Mouse (Mus musculus): ENCODE results near the gene Apbb2.

The Apbb2 gene

DNA sequence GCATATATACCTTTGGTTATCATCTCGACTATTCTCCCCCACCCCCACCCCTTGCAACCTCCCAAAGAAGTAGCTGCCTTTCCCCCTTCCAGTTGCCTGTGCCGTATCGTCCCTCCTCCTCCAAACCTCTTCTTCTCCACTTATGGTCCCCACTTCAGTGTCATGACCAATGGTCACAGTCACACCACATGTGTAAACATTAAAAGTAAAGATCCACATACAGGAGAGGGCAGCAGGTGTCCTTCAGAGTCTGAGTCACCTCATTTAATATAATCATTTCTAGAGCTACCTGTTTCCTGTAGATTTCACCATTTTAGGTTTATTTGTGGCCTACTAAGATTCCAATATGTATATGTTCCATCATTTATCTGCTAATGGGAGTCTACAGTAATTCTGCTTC is 113.0 kb downstream of the Apbb2 start:
- Histone ChIP-seq H3K36me3 (ENCODE audit: insufficient read depth, low read length) (no peaks in the 10 kb centered on the region), H3K9me3 (ENCODE audit: low read length) (no peaks in the 10 kb centered on the region), H3K4me3 (replicated peaks; ENCODE audit: low read length) (no peak overlapping the region), H3K4me1 (replicated peaks; ENCODE audit: low read depth, low read length) (peaks cover 9% of the 10 kb centered on the region), H3K27me3 (ENCODE audit: insufficient read depth, low read length) (no peaks in the 10 kb centered on the region)
- TF ChIP-seq CTCF (conservative IDR thresholded peaks at IDR 0.05; ENCODE audit: low read length) (no peak), NANOG (IDR thresholded peaks at IDR 0.05; ENCODE audit: borderline replicate concordance, low read length) (no peak), POU5F1 (IDR thresholded peaks at IDR 0.05; ENCODE audit: borderline replicate concordance, low read length) (no peak)

DNA sequence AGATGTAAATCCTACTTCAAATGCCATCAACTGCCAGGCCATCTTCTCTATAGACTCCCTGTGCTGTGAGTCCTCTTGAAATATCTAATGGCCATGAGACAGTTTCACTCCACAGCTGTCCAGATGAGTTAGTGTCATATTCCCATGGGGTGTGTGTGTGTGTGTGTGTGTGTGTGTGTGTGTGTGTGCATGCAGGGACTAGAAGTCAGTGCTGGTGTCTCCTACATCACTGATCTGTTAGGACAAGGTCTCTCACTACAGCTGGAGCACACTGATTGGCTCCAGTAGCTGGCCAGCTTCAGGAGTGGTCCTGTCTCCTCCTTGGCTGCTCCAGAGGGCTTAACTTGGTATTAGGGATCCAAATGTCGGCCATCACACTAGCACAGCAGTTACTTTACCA is 113.5 kb downstream of the Apbb2 start:
- no peaks in the 10 kb centered on the region for H3K36me3 ChIP-seq (ENCODE audit: insufficient read depth, low read length)
- TF ChIP-seq POU5F1 (IDR thresholded peaks at IDR 0.05; ENCODE audit: borderline replicate concordance, low read length) (no peak), NANOG (IDR thresholded peaks at IDR 0.05; ENCODE audit: borderline replicate concordance, low read length) (no peak), CTCF (conservative IDR thresholded peaks at IDR 0.05; ENCODE audit: low read length) (no peak)
- H3K9me3 ChIP-seq (ENCODE audit: low read length) = no peaks in the 10 kb centered on the region
- H3K4me3 ChIP-seq (replicated peaks; ENCODE audit: low read length) = no peak overlapping the region
- peaks cover 9% of the 10 kb centered on the region for H3K4me1 ChIP-seq (replicated peaks; ENCODE audit: low read depth, low read length)
- no peaks in the 10 kb centered on the region for H3K27me3 ChIP-seq (ENCODE audit: insufficient read depth, low read length)

DNA sequence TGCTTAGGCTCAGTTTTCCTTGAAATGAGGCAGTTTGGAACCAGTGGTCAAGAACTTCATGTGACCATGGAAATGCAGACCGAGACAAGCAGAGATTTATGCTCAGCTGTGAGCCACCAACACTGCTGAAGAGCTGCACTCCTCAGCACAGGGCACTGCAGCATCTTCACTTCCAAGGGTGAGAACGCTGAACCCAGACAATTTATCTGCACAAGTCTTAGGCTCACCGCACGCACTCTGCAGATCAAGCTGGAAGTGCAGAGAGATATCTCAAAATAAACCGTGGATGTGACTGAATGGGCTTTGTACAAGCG is 114.2 kb downstream of the Apbb2 start:
- no peak overlapping the region for H3K4me3 ChIP-seq (replicated peaks; ENCODE audit: low read length)
- H3K27me3 ChIP-seq (ENCODE audit: insufficient read depth, low read length) = no peaks in the 10 kb centered on the region
- H3K9me3 ChIP-seq (ENCODE audit: low read length) = no peaks in the 10 kb centered on the region
- H3K4me1 ChIP-seq (replicated peaks; ENCODE audit: low read depth, low read length) = peaks cover 9% of the 10 kb centered on the region
- no peaks in the 10 kb centered on the region for H3K36me3 ChIP-seq (ENCODE audit: insufficient read depth, low read length)
- TF ChIP-seq NANOG (IDR thresholded peaks at IDR 0.05; ENCODE audit: borderline replicate concordance, low read length) = no peak
- no peak for TF ChIP-seq CTCF (conservative IDR thresholded peaks at IDR 0.05; ENCODE audit: low read length)
- no peak for TF ChIP-seq POU5F1 (IDR thresholded peaks at IDR 0.05; ENCODE audit: borderline replicate concordance, low read length)

DNA sequence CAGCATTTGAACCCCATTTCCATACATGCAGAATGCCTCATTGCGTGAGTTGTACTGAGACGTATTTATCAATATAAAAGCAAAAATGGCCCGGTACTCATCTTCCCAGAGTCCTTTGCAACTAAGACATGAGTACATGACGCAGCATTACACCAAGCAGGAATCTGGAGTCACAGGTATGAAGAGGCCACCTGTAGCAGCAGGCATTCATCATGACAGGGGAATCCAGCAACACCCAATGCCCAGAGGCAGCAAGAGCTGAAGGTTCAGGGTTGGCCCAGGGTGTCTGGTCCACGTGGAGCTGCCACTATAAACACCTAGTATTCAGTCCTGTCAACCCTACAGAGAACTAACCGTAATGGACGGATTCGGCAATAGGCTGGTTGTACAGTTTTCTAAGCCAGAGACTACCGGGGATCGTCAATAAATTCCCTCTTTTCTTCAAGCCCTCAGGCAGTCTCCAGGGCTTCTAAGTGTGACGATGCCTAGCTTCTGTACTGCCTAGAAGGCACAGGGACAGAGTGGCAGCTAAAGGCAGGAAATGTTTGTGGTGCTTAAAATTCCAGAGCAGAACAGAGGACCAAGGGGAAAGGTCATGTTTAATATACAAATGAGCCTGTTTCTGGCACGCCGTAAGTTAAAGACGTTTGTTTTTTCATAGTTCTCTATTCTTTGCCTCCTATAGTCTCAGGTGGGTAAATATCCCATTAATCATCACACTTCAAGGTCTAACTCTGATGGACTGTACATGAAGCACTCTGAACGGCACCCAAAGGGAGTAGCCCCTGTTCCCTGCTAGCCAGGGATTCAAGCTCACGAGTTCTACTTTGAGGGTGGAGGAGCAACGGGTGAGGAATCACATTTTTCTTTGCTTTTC is 114.8 kb downstream of the Apbb2 start:
- H3K9me3 ChIP-seq (ENCODE audit: low read length) = no peaks in the 10 kb centered on the region
- H3K27me3 ChIP-seq (ENCODE audit: insufficient read depth, low read length) = no peaks in the 10 kb centered on the region
- no peak overlapping the region for H3K4me3 ChIP-seq (replicated peaks; ENCODE audit: low read length)
- TF ChIP-seq POU5F1 (IDR thresholded peaks at IDR 0.05; ENCODE audit: borderline replicate concordance, low read length) (no peak), NANOG (IDR thresholded peaks at IDR 0.05; ENCODE audit: borderline replicate concordance, low read length) (no peak), CTCF (conservative IDR thresholded peaks at IDR 0.05; ENCODE audit: low read length) (no peak)
- H3K36me3 ChIP-seq (ENCODE audit: insufficient read depth, low read length) = no peaks in the 10 kb centered on the region
- H3K4me1 ChIP-seq (replicated peaks; ENCODE audit: low read depth, low read length) = peaks cover 9% of the 10 kb centered on the region

DNA sequence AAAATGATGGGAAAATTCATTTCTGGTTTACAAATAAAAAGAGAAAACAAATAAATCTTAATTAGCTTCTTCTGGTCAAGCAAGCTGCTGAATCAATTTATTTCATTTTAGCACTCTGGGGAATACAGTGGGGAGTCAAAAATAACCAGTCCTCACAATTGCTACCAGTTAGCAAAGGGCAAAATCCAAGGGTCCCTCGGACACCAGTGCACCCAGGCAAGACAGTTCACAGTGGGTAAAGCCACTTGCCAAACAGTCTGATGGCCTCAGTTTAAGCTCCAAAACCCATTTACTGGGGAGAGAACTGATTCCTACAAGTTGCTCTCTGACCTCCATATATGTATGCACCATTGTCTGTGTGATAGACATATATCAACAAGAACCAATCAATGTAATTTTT is 115.6 kb downstream of the Apbb2 start:
- no peak for TF ChIP-seq POU5F1 (IDR thresholded peaks at IDR 0.05; ENCODE audit: borderline replicate concordance, low read length)
- Histone ChIP-seq H3K36me3 (ENCODE audit: insufficient read depth, low read length) (no peaks in the 10 kb centered on the region), H3K4me1 (replicated peaks; ENCODE audit: low read depth, low read length) (peaks cover 9% of the 10 kb centered on the region), H3K4me3 (replicated peaks; ENCODE audit: low read length) (no peak overlapping the region), H3K9me3 (ENCODE audit: low read length) (no peaks in the 10 kb centered on the region), H3K27me3 (ENCODE audit: insufficient read depth, low read length) (no peaks in the 10 kb centered on the region)

DNA sequence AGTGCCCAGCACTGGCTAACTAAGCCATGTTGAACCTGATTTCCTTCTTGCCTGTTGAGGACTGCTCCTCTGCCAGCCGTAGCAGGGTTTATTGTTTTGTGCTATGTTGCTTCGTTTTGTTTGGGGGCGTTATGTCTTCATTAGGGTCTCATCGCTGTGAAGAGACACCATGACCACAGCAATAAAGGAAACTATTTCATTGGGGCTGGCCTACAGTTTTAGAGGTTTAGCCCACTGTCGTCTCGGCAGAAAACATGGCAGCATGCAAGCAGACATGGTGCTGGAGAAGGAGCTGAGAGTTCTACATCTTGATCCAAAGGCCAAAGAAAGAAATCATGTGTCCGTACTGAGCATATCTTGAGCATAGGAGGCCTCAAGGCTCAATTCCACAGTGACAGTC is 119.0 kb downstream of the Apbb2 start:
- no peaks in the 10 kb centered on the region for H3K27me3 ChIP-seq (ENCODE audit: insufficient read depth, low read length)
- H3K4me3 ChIP-seq (replicated peaks; ENCODE audit: low read length) = no peak overlapping the region
- H3K36me3 ChIP-seq (ENCODE audit: insufficient read depth, low read length) = no peaks in the 10 kb centered on the region
- TF ChIP-seq NANOG (IDR thresholded peaks at IDR 0.05; ENCODE audit: borderline replicate concordance, low read length) = no peak
- no peak for TF ChIP-seq CTCF (conservative IDR thresholded peaks at IDR 0.05; ENCODE audit: low read length)
- TF ChIP-seq POU5F1 (IDR thresholded peaks at IDR 0.05; ENCODE audit: borderline replicate concordance, low read length) = no peak
- H3K9me3 ChIP-seq (ENCODE audit: low read length) = no peaks in the 10 kb centered on the region
- H3K4me1 ChIP-seq (replicated peaks; ENCODE audit: low read depth, low read length) = peaks cover 23% of the 10 kb centered on the region

DNA sequence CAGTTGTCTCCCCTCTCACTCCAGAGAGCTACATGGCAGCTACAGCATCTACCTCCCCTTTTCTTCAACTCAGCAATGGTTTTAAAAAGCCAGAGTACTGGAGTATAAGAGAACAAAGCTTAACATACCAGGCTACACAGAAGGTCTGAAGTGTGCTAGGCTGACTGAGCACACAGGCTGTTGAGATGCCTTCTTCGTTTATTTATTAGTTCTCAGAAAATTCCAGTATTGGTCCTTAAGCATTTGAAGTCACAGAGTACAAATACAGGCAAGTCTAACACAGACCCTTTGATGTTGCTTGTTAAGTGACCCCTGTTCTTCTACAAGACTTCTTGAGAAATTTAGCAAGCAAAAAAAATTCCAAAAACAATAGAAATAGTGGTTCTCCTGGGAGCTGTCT is 120.4 kb downstream of the Apbb2 start:
- Histone ChIP-seq H3K4me1 (replicated peaks; ENCODE audit: low read depth, low read length) (peaks cover 19% of the 10 kb centered on the region), H3K9me3 (ENCODE audit: low read length) (no peaks in the 10 kb centered on the region), H3K36me3 (ENCODE audit: insufficient read depth, low read length) (no peaks in the 10 kb centered on the region), H3K4me3 (replicated peaks; ENCODE audit: low read length) (no peak overlapping the region), H3K27me3 (ENCODE audit: insufficient read depth, low read length) (no peaks in the 10 kb centered on the region)
- TF ChIP-seq POU5F1 (IDR thresholded peaks at IDR 0.05; ENCODE audit: borderline replicate concordance, low read length) (no peak), NANOG (IDR thresholded peaks at IDR 0.05; ENCODE audit: borderline replicate concordance, low read length) (no peak), CTCF (conservative IDR thresholded peaks at IDR 0.05; ENCODE audit: low read length) (no peak)

DNA sequence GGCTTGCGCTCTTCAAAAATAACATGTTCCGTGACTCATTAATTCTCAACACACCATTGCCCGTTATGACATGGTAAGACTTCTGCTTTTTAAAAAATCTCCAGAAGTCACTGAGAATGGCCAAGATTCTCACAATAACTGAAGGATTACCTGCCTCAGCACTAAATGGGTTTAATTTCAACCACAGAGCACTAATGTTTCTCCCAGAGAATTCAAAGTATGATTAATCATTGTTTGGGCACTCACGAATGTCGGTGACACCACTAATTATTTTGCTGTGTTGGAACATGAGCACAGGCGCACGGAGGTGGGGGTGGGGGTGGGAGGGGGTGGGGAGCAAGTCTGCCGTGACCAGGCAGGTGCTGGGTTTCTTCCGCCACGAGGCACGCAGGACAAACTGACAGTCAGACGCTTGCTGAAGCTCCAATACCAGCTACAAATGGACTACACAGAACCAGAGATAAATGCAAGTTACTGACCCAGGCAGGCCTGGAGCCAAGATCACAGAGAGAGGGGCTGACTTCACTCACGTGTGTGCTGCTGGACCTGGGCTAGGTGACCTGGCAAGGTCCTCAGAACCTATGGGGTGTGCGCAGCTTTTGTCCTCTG is 121.0 kb downstream of the Apbb2 start:
- no peaks in the 10 kb centered on the region for H3K27me3 ChIP-seq (ENCODE audit: insufficient read depth, low read length)
- H3K36me3 ChIP-seq (ENCODE audit: insufficient read depth, low read length) = no peaks in the 10 kb centered on the region
- no peak for TF ChIP-seq CTCF (conservative IDR thresholded peaks at IDR 0.05; ENCODE audit: low read length)
- TF ChIP-seq NANOG (IDR thresholded peaks at IDR 0.05; ENCODE audit: borderline replicate concordance, low read length) = no peak
- no peak for TF ChIP-seq POU5F1 (IDR thresholded peaks at IDR 0.05; ENCODE audit: borderline replicate concordance, low read length)
- H3K9me3 ChIP-seq (ENCODE audit: low read length) = no peaks in the 10 kb centered on the region
- H3K4me3 ChIP-seq (replicated peaks; ENCODE audit: low read length) = no peak overlapping the region
- peaks cover 19% of the 10 kb centered on the region for H3K4me1 ChIP-seq (replicated peaks; ENCODE audit: low read depth, low read length)
